Mouse (Mus musculus): Measurements from ENCODE around the gene Hspb9. TPM values are rescaled to one million over a fixed set of nuclear protein-coding genes. Genes with fewer than 3 reads are reported as not detected.
A peak's percentile ranks its signal among the peaks of the same experiment; 100 is the strongest.

The Hspb9 gene
- total RNA-seq, 2 experiments from 2014 or later, result not detected

DNA sequence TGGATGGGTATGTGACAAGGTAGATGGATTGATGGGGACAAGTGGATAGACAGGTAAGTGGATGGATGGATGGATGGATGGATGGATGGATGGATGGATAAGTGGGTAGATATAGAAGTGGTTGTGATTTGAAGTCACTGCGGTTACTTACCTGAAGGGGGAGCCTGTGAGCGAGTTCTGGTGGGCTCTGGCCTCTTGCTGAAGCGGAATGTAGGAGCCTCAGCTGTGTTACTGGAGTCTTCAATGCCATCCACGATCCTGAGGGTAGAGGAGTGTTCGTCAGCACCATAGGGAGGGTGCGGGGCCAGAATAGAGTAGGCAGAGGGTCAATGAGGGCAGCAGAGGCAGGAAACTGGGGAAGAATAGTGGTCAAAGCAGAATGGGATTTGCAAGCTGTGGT, 31.4 kb downstream of the Hspb9 start:
- Histone ChIP-seq H3K27ac (no peak overlapping the region), H3K4me3 (no peak overlapping the region)
- peak; percentile 81 for TF ChIP-seq CTCF (conservative IDR thresholded peaks at IDR 0.05)
- peak in 1 of 2 experiments; percentile 57 for DNase-seq (ENCODE audit: low spot score in 2 of 2)

DNA sequence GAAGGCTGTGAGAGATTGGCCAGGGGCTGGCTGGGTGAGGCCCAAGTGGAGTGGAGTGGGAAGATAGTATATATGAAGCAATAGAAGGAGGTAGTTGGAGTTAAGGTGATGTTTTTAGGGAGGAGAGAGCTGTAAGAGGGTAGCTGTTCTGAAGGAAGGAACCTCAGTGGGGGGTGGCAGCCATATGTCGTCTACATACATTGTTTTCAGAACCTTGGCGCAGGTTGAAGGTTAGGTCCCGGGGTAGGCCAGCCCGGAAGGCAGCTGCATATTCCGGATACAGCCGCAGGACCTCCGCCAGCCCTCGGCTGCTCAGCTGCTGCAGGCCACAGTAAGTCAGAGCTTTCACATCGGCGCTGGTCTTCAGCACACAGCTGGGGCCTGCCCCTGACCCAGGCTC, 32.9 kb downstream of the Hspb9 start:
- Histone ChIP-seq H3K27ac (no peak overlapping the region), H3K4me3 (no peak overlapping the region)
- DNase-seq (ENCODE audit: low spot score in 2 of 2), result no peak
- no peak for TF ChIP-seq CTCF (conservative IDR thresholded peaks at IDR 0.05)

DNA sequence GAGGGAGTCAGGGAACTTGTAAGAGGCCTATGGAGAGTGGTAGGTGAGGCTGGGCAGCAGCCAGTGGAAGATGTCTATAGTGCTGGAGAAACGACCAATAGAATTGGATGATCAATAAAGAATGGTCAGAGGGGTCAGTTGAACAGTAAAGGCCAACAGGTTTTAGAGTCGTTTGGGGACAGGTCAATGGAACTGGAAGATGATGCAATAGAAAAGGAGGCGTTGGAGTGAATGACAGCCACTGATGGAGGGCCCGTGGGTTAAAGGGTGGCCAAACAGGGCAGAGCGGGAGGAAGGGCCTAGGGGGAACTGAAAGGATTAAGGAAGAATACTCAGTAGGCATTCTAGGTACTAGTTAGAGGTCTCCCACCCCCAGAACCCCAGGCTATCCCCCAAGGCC, 33.5 kb downstream of the Hspb9 start:
- Histone ChIP-seq H3K27ac (no peak overlapping the region), H3K4me3 (no peak overlapping the region)
- no peak for TF ChIP-seq CTCF (conservative IDR thresholded peaks at IDR 0.05)
- DNase-seq (ENCODE audit: low spot score in 2 of 2), result no peak

- H3K4me3 ChIP-seq, result no peak overlapping the region
- DNase-seq (ENCODE audit: low spot score in 2 of 2), result peak in 1 of 2 experiments; percentile 23
- H3K27ac ChIP-seq, result no peak overlapping the region
- TF ChIP-seq CTCF (conservative IDR thresholded peaks at IDR 0.05), result no peak
Measured at GRCm38 (mm10) chr11:100748620-100749019, 35.0 kb downstream of the Hspb9 start.

DNA sequence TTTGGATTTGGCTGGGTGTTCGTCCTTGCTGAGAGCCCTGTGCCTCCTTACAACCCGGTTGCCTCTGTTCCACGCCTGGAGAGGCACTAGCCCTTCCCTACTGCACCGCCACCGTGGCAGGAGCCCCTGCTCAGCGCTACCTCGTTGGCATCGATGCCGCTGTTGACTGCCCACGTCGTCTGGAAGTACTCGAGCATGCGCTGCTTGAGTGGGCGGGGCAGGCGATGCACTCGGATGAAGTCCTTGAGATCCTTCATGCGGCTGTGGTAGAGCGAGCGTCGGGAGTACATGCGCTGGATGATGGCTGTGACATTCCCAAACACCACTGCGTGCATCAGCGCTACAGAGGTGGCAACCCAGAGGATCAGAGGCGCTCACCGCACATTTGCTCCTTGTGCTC, 35.8 kb downstream of the Hspb9 start:
- no peak for DNase-seq (ENCODE audit: low spot score in 2 of 2)

GRCm38 (mm10) chr11:100750127-100750526, 36.5 kb downstream of the Hspb9 start:
- peak in 1 of 2 experiments; percentile 41 for DNase-seq (ENCODE audit: low spot score in 2 of 2)
- Histone ChIP-seq H3K4me3 (no peak overlapping the region), H3K27ac (no peak overlapping the region)
- TF ChIP-seq CTCF (conservative IDR thresholded peaks at IDR 0.05), result no peak

More for the DNA sequence above, 35.8 kb downstream of the Hspb9 start:
- Histone ChIP-seq H3K4me3 (no peak overlapping the region), H3K27ac (no peak overlapping the region)
- TF ChIP-seq CTCF (conservative IDR thresholded peaks at IDR 0.05), result no peak

DNA sequence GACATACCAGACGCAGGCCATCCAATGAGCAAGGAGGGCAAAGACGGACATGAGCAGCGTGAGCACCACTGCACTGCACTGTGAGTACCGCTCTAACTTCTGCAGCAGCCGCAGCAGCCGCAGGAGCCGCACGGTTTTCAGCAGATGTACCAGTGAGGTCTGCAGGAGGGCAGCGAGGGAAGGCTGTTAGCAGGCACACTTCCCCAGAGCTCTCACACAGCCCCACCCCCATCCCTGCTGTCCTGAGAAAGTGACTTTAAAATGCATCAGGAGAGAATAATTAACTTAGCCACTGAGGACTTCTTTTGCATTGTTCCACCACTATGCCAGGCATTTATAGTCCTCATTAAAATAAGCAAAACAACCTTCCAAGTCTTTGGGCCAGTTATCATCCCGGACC, 38.6 kb downstream of the Hspb9 start:
- no peak for DNase-seq (ENCODE audit: low spot score in 2 of 2)
- Histone ChIP-seq H3K4me3 (no peak overlapping the region), H3K27ac (no peak overlapping the region)

GRCm38 (mm10) chr11:100754021-100754692, 40.5 kb downstream of the Hspb9 start:
- TF ChIP-seq CTCF (conservative IDR thresholded peaks at IDR 0.05), result no peak
- H3K4me3 ChIP-seq, result no peak overlapping the region

More for the DNA sequence above, 38.6 kb downstream of the Hspb9 start:
- no peak for TF ChIP-seq CTCF (conservative IDR thresholded peaks at IDR 0.05)

GRCm38 (mm10) chr11:100754693-100755057, 41.0 kb downstream of the Hspb9 start:
- DNase-seq (ENCODE audit: low spot score in 2 of 2), result no peak
- Histone ChIP-seq H3K4me3 (no peak overlapping the region), H3K27ac (peak overlapping the region; percentile 75)
- TF ChIP-seq CTCF (conservative IDR thresholded peaks at IDR 0.05), result no peak

More at GRCm38 (mm10) chr11:100754021-100754692, 40.5 kb downstream of the Hspb9 start:
- peak overlapping the region; percentile 75 for H3K27ac ChIP-seq
- DNase-seq (ENCODE audit: low spot score in 2 of 2), result no peak

DNA sequence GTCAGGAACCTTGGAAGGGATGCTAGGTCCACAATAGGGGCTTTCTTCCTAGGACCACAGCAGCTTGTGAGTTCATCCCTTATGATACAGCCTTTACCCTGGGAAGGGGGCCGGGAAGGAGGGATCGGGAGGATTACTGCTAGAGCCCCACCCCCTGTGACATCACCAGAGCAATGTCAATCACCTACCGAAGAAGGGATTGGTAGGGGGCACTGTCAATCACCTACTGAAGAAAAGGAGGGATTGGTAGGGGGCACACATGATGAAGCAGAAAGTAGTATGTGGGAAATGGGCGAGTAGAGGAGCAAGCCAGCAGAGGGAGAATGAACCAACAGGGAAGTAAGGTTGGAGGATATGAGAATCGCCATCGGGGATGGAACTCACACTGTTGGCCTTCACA, 42.8 kb downstream of the Hspb9 start:
- no peak for DNase-seq (ENCODE audit: low spot score in 2 of 2)
- Histone ChIP-seq H3K4me3 (no peak overlapping the region), H3K27ac (no peak overlapping the region)
- TF ChIP-seq CTCF (conservative IDR thresholded peaks at IDR 0.05), result no peak

- no peak for DNase-seq (ENCODE audit: low spot score in 2 of 2)
- Histone ChIP-seq H3K4me3 (no peak overlapping the region), H3K27ac (no peak overlapping the region)
- TF ChIP-seq CTCF (conservative IDR thresholded peaks at IDR 0.05), result no peak
Measured at GRCm38 (mm10) chr11:100757566-100757965, 43.9 kb downstream of the Hspb9 start.

- DNase-seq (ENCODE audit: low spot score in 2 of 2), result no peak
- H3K4me3 ChIP-seq, result peak overlapping the region; percentile 56
- H3K27ac ChIP-seq, result peak overlapping the region; percentile 62; the same call in 1 of the 2 replicates
- no peak for TF ChIP-seq CTCF (conservative IDR thresholded peaks at IDR 0.05)
Measured at GRCm38 (mm10) chr11:100758707-100759610, 45.3 kb downstream of the Hspb9 start.

- TF ChIP-seq CTCF (conservative IDR thresholded peaks at IDR 0.05), result peak; percentile 63
- Histone ChIP-seq H3K27ac (peak within 1 kb of the TSS; percentile 62; the same call in 1 of the 2 replicates), H3K4me3 (peak within 1 kb of the TSS; percentile 56)
- peak; percentile 88 to 90 for DNase-seq (ENCODE audit: low spot score in 2 of 2)
Measured at GRCm38 (mm10) chr11:100759611-100760233, 46.1 kb downstream of the Hspb9 start, which contains the start of gene Kcnh4. Gene Kcnh4, minus strand, starts transcription at chr11:100759942.

Measured in layer of hippocampus, adult 2 months (tissue).